Mouse (Mus musculus) liver, postnatal 0 days (tissue): Measurements from ENCODE around the gene Tpo.

ENCODE experiments used
- CTCF ChIP-seq: sonication (generic); IDR thresholded peaks from 2 replicates; pipeline ENCODE4 v1.5.1; 2016; ENCODE audit warnings: antibody characterized with exemption, low read depth
- EP300 ChIP-seq: IDR thresholded peaks from 2 replicates; pipeline ENCODE4 v1.6.1; 2016; ENCODE audit warnings: antibody characterized with exemption, low read depth, mild to moderate bottlenecking

GRCm38 (mm10) chr12:30040150-30040549 is 92.3 kb downstream of the Tpo start:
- TF ChIP-seq CTCF (peak; percentile 72), EP300 (no peak)
